ENCODE assay signal across 10 mouse cellular contexts in the genomic region with DNA sequence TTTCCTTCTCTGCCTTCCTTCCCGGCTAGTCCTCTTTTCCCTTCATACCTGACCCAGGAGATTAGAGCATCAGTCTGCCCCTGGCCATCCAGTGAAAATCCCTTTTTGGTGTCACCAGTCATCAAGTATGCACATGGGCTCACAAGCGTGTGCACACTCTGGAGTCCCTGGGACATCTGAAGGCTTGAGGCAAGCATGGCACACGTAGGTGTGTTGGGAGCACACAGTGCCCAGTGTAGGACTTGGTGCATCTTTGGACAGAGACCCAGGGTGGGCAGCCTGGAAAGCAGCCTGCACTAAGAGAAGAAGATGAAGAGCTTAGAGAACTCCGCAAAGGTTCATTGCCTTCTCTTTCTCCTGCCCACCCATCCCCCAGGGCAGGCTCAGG. TPM values are rescaled to one million over a fixed set of nuclear protein-coding genes. Genes with fewer than 3 reads are reported as not detected.
DNase-seq lines count a peak whose midpoint lies in the region; ATAC-seq and TF ChIP-seq lines count a peak whose summit lies in the region.
"Had no signal": no experiment of that assay in that cellular context is flagged by ENCODE, and none has a peak within 500 bp of the region (broad histone marks: within the 10 kb centered on the region; RNA-seq: fewer than 3 reads in every experiment).

No protein-coding gene starts in this region.

- 0 out of 2 replicates have a peak overlapping the region, but pooled peaks have one; percentile 20 for H3K9ac ChIP-seq in hindbrain, embryonic 11.5 days (ENCODE audit: low read depth, low read length)

- TF ChIP-seq CTCF in kidney, adult 2 months (conservative IDR thresholded peaks at IDR 0.05; ENCODE audit: insufficient read depth, insufficient read length, low read depth, low read length) = no peak
- TF ChIP-seq CTCF in left cerebral cortex, adult 2 months (IDR thresholded peaks at IDR 0.05) = no peak

- 60% methylated on average over 4 of the region's 4 CpGs for WGBS in kidney, adult 2 months
- 17% methylated on average over 4 of the region's 4 CpGs for WGBS in embryonic facial prominence, embryonic 10.5 days
- 11% methylated on average over 4 of the region's 4 CpGs for WGBS in hindbrain, embryonic 11.5 days

- H3ac ChIP-seq in myocyte (ENCODE audit: control insufficient read depth, insufficient read length) = no peak overlapping the region

- peaks cover 11% of the 10 kb centered on the region for H3K4me1 ChIP-seq in kidney, adult 2 months (ENCODE audit: control insufficient read depth, insufficient read depth, low read length)
- H3K4me1 ChIP-seq in embryonic facial prominence, embryonic 10.5 days = peaks cover 35% of the 10 kb centered on the region
- H3K4me1 ChIP-seq in hindbrain, embryonic 11.5 days (replicated peaks; ENCODE audit: control insufficient read depth, insufficient read depth, low read length) = peaks cover 10% of the 10 kb centered on the region; the same call in 1 of the 2 replicates

- intact Hi-C loops in left cerebral cortex, adult 2 months (cut with DNase I) = no loop called here

- no peaks in the 10 kb centered on the region for H3K36me3 ChIP-seq in kidney, adult 2 months (ENCODE audit: control insufficient read depth, insufficient read depth, low read length)
- no peaks in the 10 kb centered on the region for H3K36me3 ChIP-seq in embryonic facial prominence, embryonic 10.5 days (replicated peaks)
- no peaks in the 10 kb centered on the region for H3K36me3 ChIP-seq in hindbrain, embryonic 11.5 days (ENCODE audit: control insufficient read depth, insufficient read depth, low read length)
- no peaks in the 10 kb centered on the region for H3K36me3 ChIP-seq in myocyte (ENCODE audit: control insufficient read depth, insufficient read depth)

- no peak for DNase-seq in kidney, adult 2 months
- DNase-seq in kidney, adult 8-10 months = no peak
- no peak for DNase-seq in embryonic facial prominence, embryonic 10.5 days (ENCODE audit: low spot score)
- no peak for DNase-seq in hindbrain, embryonic 11.5 days (ENCODE audit: low spot score)
- DNase-seq in left cerebral cortex, adult 2 months (ENCODE audit: extremely low spot score in 1 of 2, low spot score in 2 of 2) = no peak
- no peak for DNase-seq in gastrocnemius, postnatal 25 days
- no peak for DNase-seq in gastrocnemius, adult 8-10 months (ENCODE audit: low spot score in 2 of 2)
- DNase-seq: cerebellum, adult 2 months; thymus, postnatal 4 days had no signal

- 0 out of 2 replicates have a peak overlapping the region, but pooled peaks have one; percentile 7 for H3K27ac ChIP-seq in kidney, adult 2 months (ENCODE audit: insufficient read depth, low read depth, low read length)
- peak overlapping the region; percentile 72; the same call in 1 of the 2 replicates for H3K27ac ChIP-seq in embryonic facial prominence, embryonic 10.5 days (replicated peaks)
- H3K27ac ChIP-seq in hindbrain, embryonic 11.5 days (ENCODE audit: low read depth, low read length) = no peak overlapping the region
- no peak overlapping the region for H3K27ac ChIP-seq in left cerebral cortex, adult 2 months

- H3K4me2 ChIP-seq in hindbrain, embryonic 11.5 days (replicated peaks; ENCODE audit: low read depth, low read length) = peak overlapping the region; percentile 19; the same call in 1 of the 2 replicates
- H3K4me2 ChIP-seq in myocyte (ENCODE audit: low read depth) = peak overlapping the region; percentile 95

- no peaks in the 10 kb centered on the region for H3K79me2 ChIP-seq in myocyte (ENCODE audit: control insufficient read depth, insufficient read depth)

- H3K4me3 ChIP-seq in kidney, adult 2 months (ENCODE audit: insufficient read depth, low read depth, low read length) = no peak overlapping the region
- H3K4me3 ChIP-seq in embryonic facial prominence, embryonic 10.5 days = peak overlapping the region; percentile 59; the same call in 1 of the 2 replicates
- no peak overlapping the region for H3K4me3 ChIP-seq in hindbrain, embryonic 11.5 days (ENCODE audit: low read depth, low read length)
- H3K4me3 ChIP-seq in myocyte = peak overlapping the region; percentile 23
- H3K4me3 ChIP-seq in left cerebral cortex, adult 2 months = no peak overlapping the region

- no peak for TF ChIP-seq POLR2A in kidney, adult 2 months (IDR thresholded peaks at IDR 0.05; ENCODE audit: low read depth, low read length)
- no peak for TF ChIP-seq POLR2A in myocyte (IDR thresholded peaks at IDR 0.05; ENCODE audit: insufficient read length, low read depth)

- no peaks in the 10 kb centered on the region for H3K9me3 ChIP-seq in embryonic facial prominence, embryonic 10.5 days
- H3K9me3 ChIP-seq in hindbrain, embryonic 11.5 days (ENCODE audit: control insufficient read depth, low read length) = no peaks in the 10 kb centered on the region

- ATAC-seq in hindbrain, embryonic 11.5 days (ENCODE audit: low FRiP score) = peak; percentile 58

- H3K27me3 ChIP-seq in kidney, adult 2 months (replicated peaks; ENCODE audit: control insufficient read depth, insufficient read depth, low read length) = no peaks in the 10 kb centered on the region
- H3K27me3 ChIP-seq in embryonic facial prominence, embryonic 10.5 days (replicated peaks; ENCODE audit: low read depth, poor library complexity, severe bottlenecking) = peaks cover 30% of the 10 kb centered on the region
- H3K27me3 ChIP-seq in hindbrain, embryonic 11.5 days (ENCODE audit: control insufficient read depth, insufficient read depth, low read length) = peaks cover 2% of the 10 kb centered on the region
- no peaks in the 10 kb centered on the region for H3K27me3 ChIP-seq in myocyte (ENCODE audit: control insufficient read depth, insufficient read depth, insufficient read length)

TF ChIP-seq in myocyte, 11 proteins besides CTCF, POLR2A, EP300 and RAD21:
- TF ChIP-seq MYOG (IDR thresholded peaks at IDR 0.05; ENCODE audit: control insufficient read depth in 1 of 3, insufficient read depth in 1 of 3, insufficient read length in 2 of 3, low read depth in 2 of 3) (no peak), TCF3 (IDR thresholded peaks at IDR 0.05; ENCODE audit: insufficient read length, low read depth) (no peak), E2F4 (IDR thresholded peaks at IDR 0.05; ENCODE audit: insufficient read depth) (no peak), MYOD1 (IDR thresholded peaks at IDR 0.05; ENCODE audit: control insufficient read depth in 1 of 3, insufficient read length in 2 of 3, low read depth in 2 of 3) (no peak), USF1 (IDR thresholded peaks at IDR 0.05; ENCODE audit: low read depth) (no peak), TCF12 (IDR thresholded peaks at IDR 0.05; ENCODE audit: insufficient read depth, poor library complexity, severe bottlenecking) (no peak), SRF (IDR thresholded peaks at IDR 0.05; ENCODE audit: control insufficient read depth, insufficient read length, low read depth) (no peak), CEBPB (IDR thresholded peaks at IDR 0.05; ENCODE audit: insufficient read depth, poor library complexity, severe bottlenecking) (no peak), REST (IDR thresholded peaks at IDR 0.05; ENCODE audit: insufficient read depth, insufficient read length) (no peak), POLR2AphosphoS2 (IDR thresholded peaks at IDR 0.05; ENCODE audit: insufficient read length, low read depth) (no peak), MAX (IDR thresholded peaks at IDR 0.05; ENCODE audit: low read depth) (no peak)

RNA-seq across cellular contexts. Expression of gene Dysf, which starts 1.5 kb away (rescaled TPM):
- polyA plus RNA-seq in kidney, adult 2 months (2012; rRNA removed) = 20.7 and 20.8 TPM in 2 replicates
- polyA plus RNA-seq in embryonic facial prominence, embryonic 10.5 days (2016; fragmentation: Nextera tagmentation; extraction: Ambion mirVana) = 5.4 and 6.0 TPM in 2 replicates
- polyA plus RNA-seq in hindbrain, embryonic 11.5 days (2014; fragmentation: Nextera tagmentation; extraction: Ambion mirVana) = 4.9 and 5.6 TPM in 2 replicates
- 35.5 TPM for polyA plus RNA-seq in myocyte (2012; fragmentation: generic; extraction: Trizol)
- total RNA-seq in left cerebral cortex, adult 2 months (2021) = 1 to 10 TPM; 3.5 to 5.8 TPM
- 10 to 100 TPM; 84.4 to 99.3 TPM for total RNA-seq in gastrocnemius, postnatal 25 days (2021)
- total RNA-seq in gastrocnemius, adult 8-10 months (2022) = 100 to 1,000 TPM in 1 of 4 experiments, 10 to 100 TPM in 3; 65.1 to 102 (median 78.7) TPM

Comparison
In these comparisons a context has a peak if more than half of its experiments do, and no peak if none do; other contexts are left out.
1. H3K27ac ChIP-seq: peak in kidney, adult 2 months (single experiment) and embryonic facial prominence, embryonic 10.5 days (single experiment); none in hindbrain, embryonic 11.5 days (single experiment) and left cerebral cortex, adult 2 months (single experiment).
2. H3K4me3 ChIP-seq: peak in embryonic facial prominence, embryonic 10.5 days (single experiment) and myocyte (single experiment); none in kidney, adult 2 months (single experiment), hindbrain, embryonic 11.5 days (single experiment) and left cerebral cortex, adult 2 months (single experiment).